Mouse (Mus musculus) kidney, adult 11 months (tissue): ENCODE measurements around the gene Metrn.
A peak's percentile ranks its signal among the peaks of the same experiment; 100 is the strongest.

ENCODE experiments used
- DNase-seq: peaks from one replicate; pipeline ENCODE4 v3.0.0; 2022

The Metrn gene

DNA sequence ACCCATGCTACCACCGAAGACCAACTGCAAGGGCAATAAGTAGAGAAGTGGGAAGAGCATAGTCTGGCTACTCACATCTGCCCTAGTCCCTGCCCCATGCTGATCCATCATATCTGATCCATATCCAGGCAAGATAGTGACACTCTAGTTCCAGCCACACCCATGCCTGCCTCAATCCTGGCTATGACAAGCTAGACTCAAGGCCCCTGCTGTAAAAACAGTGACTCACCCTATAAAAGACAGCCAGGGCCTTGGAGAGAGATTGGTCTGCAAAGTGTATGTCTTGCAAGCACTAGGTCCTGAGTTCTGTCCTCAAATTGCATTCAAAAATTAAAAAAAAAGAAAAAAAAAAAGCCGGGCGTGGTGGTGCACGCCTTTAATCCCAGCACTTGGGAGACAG is 9.6 kb upstream of the Metrn start:
- no peak for DNase-seq

DNA sequence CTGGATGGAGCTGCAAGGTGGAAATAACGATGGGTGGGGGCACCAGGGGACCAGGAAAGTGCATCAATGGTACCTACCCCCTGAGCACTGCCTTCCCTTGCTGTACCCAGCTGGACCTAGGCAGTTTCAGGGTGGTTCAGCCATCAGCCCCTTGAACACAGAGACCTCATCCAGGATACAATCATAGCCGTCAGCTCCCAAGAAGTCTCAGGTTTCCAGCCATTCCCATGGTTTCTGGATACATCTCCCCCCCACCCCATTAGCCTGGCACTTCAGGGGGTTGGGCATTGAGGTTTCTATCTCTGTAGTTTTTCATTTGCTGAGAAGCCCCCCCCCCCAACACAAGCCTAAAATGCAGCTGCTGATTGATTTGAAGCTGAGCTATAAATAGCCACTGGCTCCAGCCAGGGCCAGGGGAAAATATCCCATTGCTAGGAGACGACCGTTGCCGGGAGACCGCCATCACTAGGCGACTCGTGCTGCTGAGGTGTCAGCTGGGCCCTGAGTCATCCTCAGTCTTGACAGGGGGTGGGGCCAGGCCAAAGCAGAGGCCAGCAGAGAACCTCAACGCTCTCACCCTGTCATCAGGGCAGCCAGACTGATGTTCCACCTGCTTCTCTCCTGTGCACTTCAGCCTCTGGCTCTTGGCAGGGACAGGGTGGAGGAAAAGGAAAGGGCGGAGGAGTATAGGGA is 6.0 kb upstream of the Metrn start:
- no peak for DNase-seq

DNA sequence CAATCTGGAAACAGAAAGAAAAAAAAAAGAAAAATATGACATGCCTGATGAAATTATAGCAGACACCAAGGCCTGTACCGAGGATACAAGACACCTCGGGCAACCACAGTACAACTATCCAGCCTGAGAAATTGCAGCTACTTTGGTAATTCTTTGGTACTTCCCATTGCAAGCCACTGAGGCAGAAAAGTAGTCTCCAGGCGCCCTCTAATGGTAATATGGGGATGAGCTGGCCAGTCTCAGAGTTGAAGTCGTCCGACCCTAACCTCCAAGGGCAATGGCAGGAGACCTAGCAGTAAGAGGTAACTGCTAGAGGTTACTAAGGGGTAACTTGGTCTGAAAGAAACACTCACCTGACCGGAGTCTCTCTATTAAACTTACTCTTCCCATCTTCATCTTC is 4.1 kb upstream of the Metrn start:
- peak; percentile 77 for DNase-seq

DNA sequence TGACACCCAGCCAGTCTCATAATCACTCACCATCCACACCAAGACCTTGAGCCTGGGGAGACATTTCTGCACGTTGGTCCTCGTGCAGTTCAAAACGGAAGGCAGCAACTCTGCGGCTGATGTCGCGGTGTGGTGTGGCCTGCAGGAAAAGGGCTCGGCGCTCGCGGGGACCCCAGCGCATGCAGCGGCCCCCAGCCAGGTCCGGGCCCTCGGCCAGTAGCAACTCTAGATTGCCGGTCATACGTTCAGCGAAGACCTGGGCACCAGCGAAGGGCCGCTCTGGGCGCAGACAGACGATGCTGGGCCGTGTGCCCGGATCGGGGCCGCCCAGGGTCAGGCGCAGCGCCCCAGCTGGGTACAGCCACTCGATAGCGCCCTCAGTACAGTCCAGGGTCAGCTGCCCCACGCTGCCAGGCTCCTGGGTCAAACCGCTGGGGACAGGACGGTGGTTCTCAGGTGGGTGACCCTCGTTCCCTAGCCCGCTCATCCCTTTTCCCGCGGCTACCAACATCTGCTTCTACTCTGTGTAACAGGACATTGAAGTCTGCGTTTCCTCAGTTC is 645 bp downstream of the Metrn start:
- no peak for DNase-seq

DNA sequence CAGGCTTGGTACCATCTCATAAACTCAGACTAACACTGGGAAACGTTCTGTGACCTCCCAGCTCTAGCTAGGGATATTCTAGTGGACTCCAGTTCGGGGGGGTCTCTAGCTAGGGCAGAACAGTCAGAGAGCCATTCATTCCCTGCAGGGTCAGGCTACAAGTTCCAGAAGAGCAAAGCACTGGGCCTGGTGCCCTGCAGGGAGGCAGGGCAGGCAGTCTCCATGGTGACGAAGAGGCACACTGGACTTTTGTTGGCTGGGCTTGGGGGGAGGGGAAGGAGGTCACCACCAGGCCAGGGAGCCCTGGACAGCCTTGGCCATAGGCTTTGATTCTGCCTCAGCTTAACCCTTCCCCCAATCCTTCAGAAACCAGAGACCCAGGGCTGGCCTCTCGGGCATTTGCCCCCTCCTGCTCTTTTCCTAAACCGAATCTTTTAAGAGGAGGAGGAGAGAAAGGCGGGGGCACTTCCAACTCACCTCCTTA is 1.3 kb downstream of the Metrn start, which contains the start of gene AC134908.4:
Gene AC134908.4 (minus strand): TSS at position 51 of the 484 bp plus-strand sequence.
- peak; percentile 83 for DNase-seq

DNA sequence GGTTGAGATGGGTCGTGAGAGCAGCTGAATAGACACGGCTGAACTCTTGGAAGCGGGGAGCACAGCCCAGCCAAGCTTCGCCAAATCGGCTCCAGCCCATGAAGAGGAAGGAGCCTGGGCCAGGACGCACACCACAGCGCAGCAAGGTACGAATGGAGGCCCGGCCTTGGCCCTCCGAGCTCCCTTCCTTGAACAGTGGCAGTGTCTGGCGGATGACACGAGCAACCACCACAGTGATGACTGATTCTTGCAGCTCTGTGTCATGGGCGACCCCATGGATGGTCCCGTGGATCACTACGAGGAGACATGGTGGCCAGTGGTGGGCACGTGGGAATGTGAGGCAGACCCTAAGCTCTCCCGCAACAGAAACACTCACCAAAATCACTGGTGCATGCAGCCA is 1.9 kb downstream of the Metrn start:
- DNase-seq, result no peak

DNA sequence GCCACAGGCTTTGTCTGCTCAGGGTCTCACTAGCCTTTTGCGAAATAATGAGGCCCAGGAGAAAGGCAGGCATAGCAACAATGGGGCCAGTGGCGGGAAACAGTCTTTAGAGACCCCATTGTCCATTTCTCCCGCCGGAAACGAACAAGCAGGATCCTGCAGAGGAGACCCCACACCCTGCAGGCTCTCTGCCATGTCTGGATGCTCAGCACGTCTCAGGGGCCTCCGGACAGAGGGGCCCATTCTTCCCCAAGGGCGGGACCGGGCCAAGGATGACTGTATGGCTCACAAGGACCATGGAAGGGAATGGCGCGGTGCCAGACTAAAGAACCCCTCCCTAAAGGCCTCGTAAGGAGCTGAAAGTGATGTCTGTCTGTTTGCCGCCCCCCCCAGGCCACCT is 2.7 kb downstream of the Metrn start:
- no peak for DNase-seq

DNA sequence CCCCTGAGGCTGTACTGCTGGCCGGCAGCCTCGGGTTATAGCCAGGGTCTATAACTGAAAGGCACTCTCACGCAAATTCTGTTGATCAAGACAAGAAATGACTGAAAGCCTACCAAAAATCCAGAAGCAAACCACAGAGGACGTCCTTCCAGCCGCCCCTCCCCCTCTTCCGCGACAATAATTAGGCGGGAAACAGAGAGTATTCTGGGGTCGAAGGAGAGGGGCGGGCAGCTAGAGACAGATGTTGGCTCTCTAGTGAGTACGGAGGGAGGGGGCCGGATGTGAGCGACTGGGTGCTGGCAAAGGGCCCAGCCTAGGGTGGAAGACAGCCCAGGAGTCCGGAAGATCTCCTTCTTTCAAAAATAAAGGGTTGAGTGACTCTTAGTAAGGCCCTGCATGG is 4.3 kb downstream of the Metrn start, which contains the start of gene Fam173a:
Gene Fam173a (minus strand): TSS at position 287 of the 400 bp plus-strand sequence.
- DNase-seq, result peak; percentile 80

DNA sequence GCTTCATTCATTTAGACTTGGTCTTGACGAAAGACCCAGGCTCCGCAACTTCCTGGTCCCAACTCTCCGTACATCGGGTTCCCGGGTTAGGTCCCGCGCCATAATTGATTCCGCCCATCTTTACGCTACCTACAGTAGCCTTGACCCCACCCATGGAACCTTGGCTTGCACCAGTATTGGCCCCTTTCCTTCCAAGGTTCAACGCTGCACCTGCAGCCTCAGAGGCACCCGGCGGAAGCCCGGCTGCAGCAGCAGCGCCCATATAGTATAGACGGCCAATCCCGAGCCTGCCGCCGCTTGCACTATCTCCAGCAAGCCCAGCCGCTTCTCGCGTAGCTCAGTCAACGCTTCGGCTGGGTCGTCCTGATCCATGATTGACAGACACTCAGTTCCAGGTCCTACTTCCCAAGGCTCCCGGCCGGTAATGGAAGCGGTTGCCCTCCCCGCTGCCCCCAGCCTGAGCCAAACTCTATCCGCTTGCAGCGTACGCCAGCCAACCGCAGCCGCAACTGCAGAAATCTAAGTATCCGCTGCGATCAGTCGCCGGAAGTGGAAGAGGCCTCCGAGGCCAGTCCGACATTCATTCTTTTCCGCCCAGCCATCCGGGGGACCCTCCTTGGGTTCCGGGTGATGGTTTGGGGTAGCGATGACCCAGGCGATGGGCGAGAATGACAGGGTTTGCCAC is 5.0 kb downstream of the Metrn start:
- DNase-seq, result peak; percentile 73

DNA sequence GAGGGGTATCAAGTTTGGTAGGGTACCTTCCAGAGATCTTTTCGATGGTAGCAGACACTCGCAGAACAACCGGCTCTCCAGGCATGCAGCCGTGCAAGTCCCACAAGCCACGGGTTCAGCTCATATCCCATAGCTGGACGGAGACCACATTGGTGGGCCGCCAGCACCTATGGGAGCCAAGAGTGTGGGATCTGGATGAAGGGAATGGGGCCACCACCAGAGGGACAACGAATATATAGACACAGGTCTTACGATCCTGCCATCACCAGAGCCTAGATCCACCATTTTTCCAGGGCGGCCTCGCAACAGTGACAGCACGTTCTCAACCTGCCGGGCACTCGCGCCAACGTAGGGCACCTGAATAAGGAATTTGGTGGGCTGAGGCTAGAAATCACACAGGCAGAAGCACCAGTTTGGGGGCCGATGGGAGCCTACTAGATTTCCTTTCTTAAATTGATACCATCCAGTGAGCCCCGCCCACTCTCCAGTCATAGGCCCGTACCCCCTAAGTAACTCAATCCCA is 5.6 kb downstream of the Metrn start:
- DNase-seq, result no peak

DNA sequence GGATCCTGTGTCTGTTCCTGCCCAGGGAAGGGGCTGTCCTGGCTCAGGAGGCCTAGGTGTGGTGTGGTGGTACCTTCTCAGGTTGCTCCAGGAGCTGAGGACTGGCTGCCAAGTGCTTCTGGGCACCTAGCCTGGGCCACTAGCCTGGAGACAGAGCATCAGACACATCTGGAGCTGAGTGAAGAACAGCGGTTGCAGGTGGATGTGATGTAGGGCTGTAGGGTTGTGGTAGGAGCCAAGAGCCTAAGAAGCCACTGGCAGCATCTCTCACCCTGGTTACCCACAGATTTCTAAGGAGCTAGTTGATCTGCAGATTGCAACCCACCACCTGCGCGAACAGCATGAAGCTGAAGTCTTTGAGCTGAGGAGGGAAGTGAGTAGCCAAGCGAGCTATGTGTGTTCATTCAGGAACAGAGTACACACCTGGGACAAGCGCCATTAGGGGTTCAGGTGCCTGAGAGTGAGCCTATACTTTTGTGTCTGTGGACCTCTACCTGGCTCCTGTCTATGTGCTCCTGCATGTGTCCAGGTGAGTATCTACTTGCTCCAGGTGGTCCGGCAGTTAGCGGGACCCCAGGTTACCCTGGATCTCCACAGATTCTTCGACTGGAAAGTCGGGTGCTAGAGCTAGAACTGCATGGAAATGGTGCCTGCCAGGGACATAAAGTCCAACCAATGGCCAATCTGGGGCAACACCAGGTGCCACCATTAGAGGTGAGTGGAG is 10.0 kb downstream of the Metrn start:
- no peak for DNase-seq

DNA sequence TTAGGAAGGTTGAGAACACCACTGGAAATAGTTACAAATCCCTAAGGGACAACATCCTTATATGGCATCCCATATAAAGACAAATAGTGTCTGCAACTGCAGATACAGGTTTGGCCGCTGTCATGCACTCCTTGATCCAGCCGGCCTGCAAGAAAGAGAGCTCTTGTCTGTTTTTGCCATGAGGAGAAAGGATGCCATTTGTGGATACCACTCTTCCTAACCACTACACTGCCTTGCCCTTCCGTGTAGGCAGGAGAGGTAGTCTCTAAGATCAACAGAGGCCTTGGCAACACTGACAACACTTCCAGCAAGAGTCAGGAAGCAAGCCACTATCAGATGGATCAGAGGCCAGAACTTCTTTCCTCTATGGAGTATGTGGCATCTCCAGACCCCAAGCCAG is 10.7 kb downstream of the Metrn start, which contains the start of gene Ccdc78:
Gene Ccdc78 (plus strand): TSS at position 301 of the 400 bp plus-strand sequence.
- no peak for DNase-seq

DNA sequence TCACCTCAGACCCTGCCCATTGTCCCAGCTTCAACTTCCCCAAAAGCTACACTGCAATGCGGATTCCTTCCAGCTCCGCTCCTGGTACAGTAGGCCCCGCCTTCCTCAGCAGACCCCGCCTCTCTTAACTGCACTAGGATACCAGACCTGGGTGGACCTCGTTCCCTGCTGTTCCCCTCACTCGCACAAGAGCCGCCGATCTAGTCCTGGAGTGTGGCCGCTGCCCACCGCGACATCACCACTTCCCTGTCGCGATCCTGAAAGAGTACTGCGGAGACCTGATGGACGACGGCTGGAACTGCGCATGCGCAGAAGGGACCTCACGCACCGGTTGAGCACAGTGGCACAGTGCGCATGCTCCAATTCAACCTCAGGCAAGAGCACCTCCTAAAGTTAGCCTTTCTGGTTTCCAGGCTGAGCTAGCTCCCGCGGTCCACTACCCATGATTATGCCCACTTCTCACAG is 11.6 kb downstream of the Metrn start, which contains the start of gene Haghl:
Gene Haghl (minus strand): TSS at position 393 of the 465 bp plus-strand sequence.
- peak; percentile 96 for DNase-seq

DNA sequence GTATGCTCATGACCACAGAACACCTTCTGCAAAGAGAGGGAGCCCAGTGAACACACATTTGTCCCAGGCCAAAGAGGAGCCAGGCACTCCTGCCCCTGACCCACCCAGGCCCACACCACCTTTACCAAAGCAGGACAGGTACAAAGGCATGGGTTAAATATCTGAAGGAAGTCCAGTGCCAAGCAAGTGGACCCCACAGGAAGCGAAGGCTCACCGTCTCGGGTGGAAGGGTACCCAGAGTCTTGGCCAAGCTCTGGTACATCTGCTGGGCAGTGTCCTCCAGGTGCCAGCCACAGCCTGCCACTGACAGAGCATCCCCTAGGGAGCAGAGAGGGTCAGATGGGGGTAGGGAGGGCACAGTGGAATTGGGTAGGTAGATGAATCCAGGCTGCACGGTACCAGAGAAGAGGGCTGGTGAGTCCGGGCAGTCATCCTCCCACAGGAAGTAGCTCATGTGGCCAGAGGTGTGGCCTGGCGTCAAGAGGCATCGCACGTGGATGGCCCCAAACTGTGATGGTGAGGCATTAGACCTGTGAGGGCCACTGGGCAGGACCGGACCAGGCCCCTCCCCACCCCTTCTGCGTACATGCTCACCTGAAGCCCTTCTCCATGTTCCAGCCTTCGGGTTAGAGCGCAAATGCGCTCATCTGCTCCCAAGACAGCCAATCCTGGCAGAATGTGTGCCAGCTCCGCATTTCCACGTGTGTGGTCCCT is 12.9 kb downstream of the Metrn start:
- DNase-seq, result no peak

DNA sequence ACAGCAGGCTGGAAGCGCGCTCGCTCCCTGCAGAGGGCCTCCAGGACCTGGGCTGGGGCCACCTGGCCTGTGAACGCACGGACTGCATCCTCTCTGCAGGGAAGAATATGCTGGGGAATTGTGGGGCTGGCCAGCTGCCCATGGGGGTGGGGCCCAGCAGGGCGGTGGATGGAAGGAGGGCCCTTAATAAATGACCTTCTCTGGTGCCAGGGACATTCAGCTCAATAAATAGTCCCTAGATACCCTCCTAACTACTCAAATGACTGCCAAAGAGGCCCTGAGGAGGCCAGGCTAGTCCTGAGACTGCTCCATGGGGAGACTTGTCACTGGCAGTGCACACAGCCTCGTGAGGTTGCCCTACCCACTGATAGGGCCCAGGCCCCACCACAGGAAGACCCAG is 13.8 kb downstream of the Metrn start:
- no peak for DNase-seq

DNA sequence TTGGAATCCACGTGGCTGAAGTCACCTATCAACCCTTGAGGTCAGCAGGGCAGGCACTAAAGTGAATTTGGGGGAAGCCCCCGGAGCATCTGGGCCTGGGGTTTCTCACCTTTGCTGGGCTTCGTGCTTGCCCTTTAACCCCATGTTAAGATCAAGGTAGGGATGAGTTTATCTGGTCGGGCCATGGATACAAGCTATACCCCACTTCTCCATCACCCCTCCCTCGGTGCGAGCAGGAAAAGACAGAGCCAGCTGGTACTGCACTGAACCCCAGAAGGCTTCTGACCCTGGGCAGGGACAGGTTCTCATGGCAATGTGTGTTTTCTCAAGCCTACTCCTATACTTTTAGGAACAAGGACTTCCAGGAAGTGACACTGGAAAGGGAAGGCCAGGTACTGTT is 15.6 kb downstream of the Metrn start:
- DNase-seq, result no peak

DNA sequence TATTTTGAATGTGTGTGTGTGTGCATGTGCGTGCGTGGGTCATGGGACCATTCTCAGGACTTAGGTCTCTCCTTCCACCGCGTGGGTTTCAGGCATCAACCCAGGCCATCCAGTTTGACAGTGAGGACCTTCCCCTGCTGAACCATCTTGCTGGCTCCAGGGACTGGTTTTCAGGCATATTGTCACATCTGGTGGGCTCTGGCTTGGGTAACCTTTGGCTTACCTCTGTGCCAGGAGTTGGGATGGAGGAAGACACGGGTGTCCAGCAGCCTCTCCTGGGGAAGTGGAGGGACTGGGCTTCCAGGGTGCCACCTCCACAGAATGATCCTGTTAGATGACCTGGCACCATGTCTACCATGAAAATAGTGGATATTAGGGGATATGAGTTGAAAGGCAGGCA is 19.0 kb downstream of the Metrn start:
- no peak for DNase-seq

DNA sequence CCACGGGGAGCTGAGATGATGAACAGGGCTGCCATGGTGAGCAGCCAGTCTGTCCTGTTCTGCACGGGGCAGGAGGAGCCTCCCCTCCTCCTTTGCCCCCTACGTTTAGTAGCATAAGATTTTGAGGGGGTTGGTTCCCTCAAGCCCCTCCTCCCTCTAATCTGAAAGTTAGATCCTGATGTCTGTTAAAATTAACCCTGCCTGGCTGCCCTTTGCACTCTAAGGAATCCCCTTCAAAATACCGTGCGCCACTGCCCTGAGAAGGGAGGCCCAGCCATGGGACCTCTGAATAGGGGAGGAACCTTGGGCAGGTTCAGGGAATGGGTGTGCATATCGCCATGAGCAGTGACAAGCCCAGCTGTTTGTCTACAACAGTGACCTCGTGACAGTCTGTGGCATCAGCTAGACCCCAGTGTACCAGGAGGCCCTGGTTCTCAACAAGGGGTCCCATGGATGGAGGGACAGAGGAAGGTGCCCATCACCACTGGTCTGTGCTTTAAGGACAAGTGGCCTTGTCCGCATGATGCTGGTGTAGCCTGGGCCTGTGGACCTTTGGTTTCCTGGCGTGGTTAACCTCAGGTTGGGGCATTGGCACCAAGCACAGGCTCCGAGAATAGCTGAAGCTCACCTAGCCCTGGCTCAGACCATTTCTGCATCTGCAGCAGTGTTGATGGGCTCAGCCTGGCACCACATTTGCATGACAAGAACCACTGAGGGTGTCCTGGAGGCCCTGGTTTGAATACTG is 21.4 kb downstream of the Metrn start:
- DNase-seq, result peak; percentile 71

DNA sequence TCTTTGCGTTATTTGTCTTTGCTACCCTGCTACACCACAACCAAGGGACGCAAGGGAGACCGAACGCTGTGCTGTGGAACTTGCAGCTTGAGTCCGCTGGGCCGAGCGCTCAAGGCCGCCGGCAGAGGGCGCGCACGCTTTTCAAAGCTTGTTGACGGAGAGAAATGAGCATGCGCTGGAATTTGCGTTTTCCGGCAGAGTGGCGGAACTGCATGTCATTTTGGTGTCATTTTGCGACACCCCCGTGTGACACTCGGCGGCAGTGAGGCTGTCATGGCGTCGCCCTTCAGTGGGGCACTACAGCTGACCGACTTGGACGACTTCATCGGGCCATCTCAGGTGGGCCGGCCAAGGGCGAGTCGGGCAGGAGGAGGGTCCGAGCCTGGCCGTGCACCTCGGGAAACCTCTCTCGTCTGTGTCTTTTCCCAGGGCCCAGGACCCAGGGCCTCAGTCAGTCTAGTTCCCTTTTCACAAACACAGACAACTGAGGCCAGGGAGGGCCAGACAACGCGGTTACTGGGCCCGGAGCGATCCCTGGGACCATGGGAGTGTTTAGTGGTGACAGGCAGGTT is 23.3 kb downstream of the Metrn start, which contains the start of gene Narfl:
Gene Narfl (plus strand): TSS at position 228 of the 572 bp plus-strand sequence.
- DNase-seq, result peak; percentile 96

DNA sequence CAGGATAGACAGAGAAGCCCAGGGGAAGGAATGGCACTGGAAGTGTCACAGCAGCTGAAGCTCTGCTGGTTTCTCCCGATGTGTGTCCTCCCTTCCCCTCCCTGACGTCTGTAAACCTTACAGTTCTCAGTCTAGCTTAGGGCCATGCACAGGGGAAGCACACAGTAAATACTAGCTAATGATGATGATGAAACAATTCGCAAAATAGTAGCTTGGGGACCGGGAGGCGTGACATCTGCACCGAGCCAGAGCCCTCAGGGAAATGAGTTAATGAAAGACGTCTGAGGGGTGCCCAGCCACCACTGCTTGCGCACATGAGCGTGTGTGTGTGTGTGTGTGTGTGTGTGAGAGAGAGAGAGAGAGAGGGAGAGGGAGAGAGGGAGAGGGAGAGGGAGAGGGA is 27.6 kb downstream of the Metrn start:
- no peak for DNase-seq

DNA sequence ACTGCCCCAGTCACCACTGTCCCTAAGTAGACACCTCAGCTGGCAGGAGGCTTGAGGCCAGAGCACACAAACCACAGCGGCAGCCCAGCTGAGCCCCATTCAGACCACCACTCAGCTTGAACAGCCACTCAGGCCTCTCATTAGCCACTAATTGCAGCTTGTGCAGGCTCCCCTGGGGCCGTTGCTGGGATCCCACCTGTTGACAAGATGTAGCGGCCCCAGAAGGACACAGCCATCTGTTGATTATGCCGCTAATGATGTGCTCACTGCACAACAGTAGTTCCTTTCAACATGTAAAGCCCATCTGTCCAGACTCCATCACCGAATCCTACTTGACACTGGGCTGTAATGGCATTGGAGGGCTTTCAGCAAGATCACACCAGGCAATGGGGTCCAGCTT is 31.1 kb downstream of the Metrn start:
- DNase-seq, result no peak
